Mouse (Mus musculus): Measurements from ENCODE around the gene Ift52. TPM values are rescaled to one million over a fixed set of nuclear protein-coding genes. Genes with fewer than 3 reads are reported as not detected.
"Not testable (repeated sequence)": the region's sequence is repeated elsewhere in the genome, so short reads cannot be mapped to it uniquely, and the experiment has no call there.

The Ift52 gene
- polyA plus RNA-seq, 2 experiments from 2014 or later, result 63.3 to 68.6 TPM

GRCm38 (mm10) chr2:163031757-163032156 lies 14.6 kb downstream of the Ift52 start:
- no peak for ATAC-seq

- no peak for ATAC-seq
These were observed 15.5 kb downstream of the Ift52 start for GRCm38 (mm10) chr2:163032622-163033021.

- ATAC-seq, result no peak
These were observed 22.8 kb downstream of the Ift52 start for GRCm38 (mm10) chr2:163039940-163040339.

- peak; percentile 88 for ATAC-seq
These were observed 31.0 kb downstream of the Ift52 start for GRCm38 (mm10) chr2:163048125-163048524.

- no peak for ATAC-seq
These were observed 32.0 kb downstream of the Ift52 start for GRCm38 (mm10) chr2:163049116-163049515.

GRCm38 (mm10) chr2:163051691-163052090 lies 34.5 kb downstream of the Ift52 start:
- ATAC-seq, result no peak

GRCm38 (mm10) chr2:163052101-163052500 lies 34.9 kb downstream of the Ift52 start:
- ATAC-seq, result no peak

GRCm38 (mm10) chr2:163052826-163053225 lies 35.7 kb downstream of the Ift52 start:
- ATAC-seq, result no peak

GRCm38 (mm10) chr2:163054335-163054840 lies 37.2 kb downstream of the Ift52 start, which contains the start of gene Mybl2:
Mybl2 (plus strand) TSS chr2:163054687.
- ATAC-seq, result peak; percentile 100

- ATAC-seq, result no peak
These were observed 37.8 kb downstream of the Ift52 start for GRCm38 (mm10) chr2:163054891-163055494.

GRCm38 (mm10) chr2:163055715-163056114 lies 38.6 kb downstream of the Ift52 start:
- ATAC-seq, result no peak

- no peak for ATAC-seq
These were observed 39.4 kb downstream of the Ift52 start for GRCm38 (mm10) chr2:163056584-163056983.

GRCm38 (mm10) chr2:163058981-163059380 lies 41.8 kb downstream of the Ift52 start:
- not testable (repeated sequence) for ATAC-seq

- no peak for ATAC-seq
These were observed 43.5 kb downstream of the Ift52 start for GRCm38 (mm10) chr2:163060630-163061029.

GRCm38 (mm10) chr2:163061203-163062118 lies 44.3 kb downstream of the Ift52 start:
- no peak for ATAC-seq

GRCm38 (mm10) chr2:163062119-163062508 lies 45.0 kb downstream of the Ift52 start:
- ATAC-seq, result no peak

- ATAC-seq, result no peak
These were observed 49.2 kb downstream of the Ift52 start for GRCm38 (mm10) chr2:163066326-163066725.

GRCm38 (mm10) chr2:163067233-163067632 lies 50.1 kb downstream of the Ift52 start:
- ATAC-seq, result no peak

- ATAC-seq, result no peak
These were observed 53.1 kb downstream of the Ift52 start for GRCm38 (mm10) chr2:163070213-163070612.

- no peak for ATAC-seq
These were observed 54.4 kb downstream of the Ift52 start for GRCm38 (mm10) chr2:163071590-163071989.

- no peak for ATAC-seq
These were observed 56.0 kb downstream of the Ift52 start for GRCm38 (mm10) chr2:163073023-163073757.

- ATAC-seq, result no peak
These were observed 56.9 kb downstream of the Ift52 start for GRCm38 (mm10) chr2:163074006-163074405.

GRCm38 (mm10) chr2:163074808-163075207 lies 57.7 kb downstream of the Ift52 start:
- no peak for ATAC-seq

Measured in CD4-positive, CD25-positive, alpha-beta regulatory T cell, adult 4 months (primary cell).